Mouse (Mus musculus) left cerebral cortex, adult 9 months (tissue): Measurements from ENCODE around the gene Aggf1.

Experiments used
- DNase-seq, 2 experiments: peaks; one replicate each; pipeline ENCODE4 v3.0.0; 2022; ENCODE audit warnings: low spot score in 2 of 2

Aggf1 gene

DNA sequence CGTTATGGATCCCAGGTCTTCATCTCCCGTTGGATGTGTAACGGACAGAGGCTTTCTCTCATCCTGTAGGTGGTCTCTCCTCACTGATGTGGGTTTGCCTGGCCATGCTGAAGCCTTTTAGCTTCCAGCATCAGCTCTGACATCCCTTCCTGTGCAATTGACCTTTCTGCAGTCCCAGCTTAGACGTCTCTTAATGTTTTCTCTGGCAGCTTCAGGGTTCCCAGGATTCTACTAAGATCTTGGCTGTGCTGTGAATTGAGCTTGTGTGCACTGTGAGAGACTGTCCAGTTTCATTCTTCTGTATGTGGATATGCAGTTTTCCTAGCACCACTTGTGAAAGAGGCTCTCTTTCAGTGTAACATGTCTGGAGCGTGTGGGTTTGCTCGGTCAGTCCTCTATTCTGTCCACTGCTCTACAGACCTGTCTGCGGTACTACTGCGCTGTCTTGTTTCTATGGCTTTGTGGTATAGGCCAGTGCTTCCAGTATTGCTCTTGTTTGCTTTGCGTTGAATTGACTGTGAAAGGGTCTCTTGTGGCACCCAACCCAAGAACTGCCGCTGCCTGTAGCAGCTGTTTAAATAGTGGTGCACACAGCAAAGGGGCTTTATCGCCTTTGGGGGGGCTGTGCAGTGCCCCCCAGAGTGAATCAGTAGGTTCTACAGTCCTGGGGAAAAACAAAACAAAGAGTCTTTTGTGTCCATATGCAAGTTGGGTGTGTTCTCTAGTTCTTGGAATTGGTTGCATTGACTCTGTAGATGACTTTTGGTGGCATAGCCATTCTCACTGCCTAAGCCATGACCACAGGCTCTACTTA lies 42.9 kb downstream of the Aggf1 start:
- DNase-seq = no peak

DNA sequence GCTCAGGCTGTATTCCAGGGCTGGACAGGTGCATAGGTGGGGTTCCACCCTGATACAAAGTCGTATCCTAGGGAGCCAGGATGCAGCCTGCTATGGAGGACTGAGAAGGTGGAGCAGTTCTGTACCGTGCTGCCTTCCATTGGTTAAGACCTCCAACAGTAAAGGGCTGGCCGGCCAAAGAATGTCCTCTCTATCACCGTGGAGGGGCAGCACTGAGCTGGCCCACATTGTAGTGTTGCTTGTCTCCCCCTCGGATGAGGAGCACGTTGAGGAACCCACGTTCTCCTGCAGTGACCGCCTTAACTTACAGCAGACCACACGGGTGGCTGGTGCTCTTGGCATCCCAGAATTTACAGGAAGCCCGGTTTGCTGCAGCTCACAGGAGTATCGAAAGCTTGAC lies 44.6 kb downstream of the Aggf1 start:
- no peak for DNase-seq

DNA sequence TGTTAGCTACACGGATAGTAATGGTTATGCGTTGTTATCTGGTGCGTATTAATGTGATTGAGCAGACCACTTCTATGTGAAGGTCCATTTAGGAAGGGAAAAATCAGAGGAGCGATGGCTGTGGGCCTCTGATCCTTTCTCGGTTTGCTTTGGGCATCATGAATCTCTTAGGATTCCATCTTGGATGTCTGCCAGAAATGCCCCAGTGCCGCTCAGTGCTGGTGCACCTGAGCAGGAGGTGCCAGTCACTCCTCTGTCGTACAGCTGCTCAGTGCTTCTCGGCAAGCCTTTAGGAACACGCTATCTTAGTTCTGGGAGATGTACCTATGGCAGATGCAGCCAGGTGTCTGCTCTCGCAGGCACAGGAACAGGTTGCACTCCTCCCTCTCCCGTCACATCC lies 46.4 kb downstream of the Aggf1 start:
- no peak for DNase-seq

GRCm38 (mm10) chr13:95327345-95327741 lies 47.8 kb downstream of the Aggf1 start:
- no peak for DNase-seq

DNA sequence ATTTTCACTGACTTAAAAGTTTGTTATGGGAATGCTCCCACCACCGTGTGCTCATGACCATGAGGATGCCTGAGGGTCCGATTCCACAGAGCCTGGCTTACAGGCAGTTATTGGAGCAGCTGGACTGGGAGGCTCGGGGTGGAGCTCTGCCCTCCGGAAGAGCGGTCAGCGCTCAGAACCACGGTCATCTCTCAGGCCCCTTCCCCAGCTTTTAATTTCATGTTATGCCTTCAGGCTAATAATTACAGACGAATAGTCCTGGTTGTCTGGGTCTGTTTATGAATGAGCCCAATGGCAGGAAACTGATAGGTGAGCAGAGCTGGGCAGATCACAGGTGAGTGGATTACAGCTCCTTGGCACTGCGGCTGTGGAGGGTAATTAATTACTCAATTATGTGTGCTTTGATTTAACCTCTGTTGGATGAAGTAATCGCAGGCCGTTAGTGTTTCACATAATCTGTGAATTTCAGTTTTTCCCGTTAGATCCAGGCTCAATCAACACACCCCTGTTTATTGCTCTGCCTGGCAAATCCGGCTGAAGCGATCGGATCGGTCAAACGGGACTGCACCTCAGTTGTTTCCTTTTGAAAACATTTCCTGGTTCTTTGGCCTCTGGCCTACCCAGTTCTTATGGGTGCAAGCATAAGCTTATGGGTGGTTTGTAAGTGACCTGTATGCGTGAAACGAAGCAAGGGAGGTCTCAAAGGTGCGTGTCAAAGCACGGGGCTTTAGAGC lies 48.4 kb downstream of the Aggf1 start:
- DNase-seq = no peak

DNA sequence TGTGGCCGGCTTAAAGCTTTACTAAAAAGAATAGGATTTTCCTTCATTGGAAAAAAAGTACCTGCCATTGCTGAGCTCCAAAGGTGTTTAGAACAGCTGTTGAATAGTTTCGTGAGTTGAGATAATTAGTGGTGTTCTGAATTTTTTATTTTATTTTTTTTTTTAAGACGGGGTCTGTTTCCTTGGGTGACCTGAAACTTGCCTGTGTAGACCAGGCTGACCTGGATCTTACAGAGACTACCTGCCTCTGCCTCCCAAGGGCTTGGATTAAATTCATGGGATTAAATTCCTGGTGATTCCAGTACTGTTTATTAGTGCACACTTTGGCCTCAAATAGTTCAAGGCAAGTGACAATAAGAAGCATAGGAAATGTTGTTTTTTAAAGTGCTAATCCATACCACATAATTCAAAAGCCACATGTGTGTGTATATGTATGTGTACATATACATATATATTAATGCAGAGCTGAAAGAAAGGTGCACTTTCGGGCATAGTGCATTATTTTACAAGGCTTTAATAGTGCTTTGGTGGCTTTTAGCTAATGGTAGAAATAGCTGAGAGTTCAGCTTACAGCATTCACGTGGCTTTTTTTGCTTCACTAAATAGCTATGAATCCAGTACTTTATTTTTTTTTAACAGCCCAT lies 49.1 kb downstream of the Aggf1 start:
- DNase-seq = no peak

- peak in 1 of 2 experiments; percentile 67 for DNase-seq
Measured at GRCm38 (mm10) chr13:95325080-95325906, 49.9 kb downstream of the Aggf1 start.

DNA sequence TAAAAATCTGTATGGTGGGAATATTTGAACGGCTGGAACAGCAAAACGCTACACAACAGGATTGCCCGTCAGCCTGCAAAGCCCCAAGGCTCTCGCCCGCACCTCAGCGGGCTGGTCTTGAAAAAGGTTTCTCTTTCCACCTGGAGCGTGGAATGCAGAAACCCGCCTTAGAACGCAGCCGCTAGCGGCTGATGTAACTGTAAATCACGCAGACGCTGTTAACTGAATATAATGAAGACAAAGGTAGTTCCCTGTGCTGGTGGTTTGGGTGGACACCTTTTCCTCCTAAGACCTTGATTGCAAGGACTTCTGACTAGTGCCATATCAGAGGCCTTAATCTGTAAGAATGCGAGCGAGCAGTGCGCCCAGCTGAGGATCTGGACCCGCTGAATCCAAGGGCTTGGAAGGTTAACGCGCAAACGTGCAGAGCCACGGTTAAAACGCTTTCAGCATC lies 50.5 kb downstream of the Aggf1 start:
- DNase-seq = peak in 1 of 2 experiments; percentile 36

DNA sequence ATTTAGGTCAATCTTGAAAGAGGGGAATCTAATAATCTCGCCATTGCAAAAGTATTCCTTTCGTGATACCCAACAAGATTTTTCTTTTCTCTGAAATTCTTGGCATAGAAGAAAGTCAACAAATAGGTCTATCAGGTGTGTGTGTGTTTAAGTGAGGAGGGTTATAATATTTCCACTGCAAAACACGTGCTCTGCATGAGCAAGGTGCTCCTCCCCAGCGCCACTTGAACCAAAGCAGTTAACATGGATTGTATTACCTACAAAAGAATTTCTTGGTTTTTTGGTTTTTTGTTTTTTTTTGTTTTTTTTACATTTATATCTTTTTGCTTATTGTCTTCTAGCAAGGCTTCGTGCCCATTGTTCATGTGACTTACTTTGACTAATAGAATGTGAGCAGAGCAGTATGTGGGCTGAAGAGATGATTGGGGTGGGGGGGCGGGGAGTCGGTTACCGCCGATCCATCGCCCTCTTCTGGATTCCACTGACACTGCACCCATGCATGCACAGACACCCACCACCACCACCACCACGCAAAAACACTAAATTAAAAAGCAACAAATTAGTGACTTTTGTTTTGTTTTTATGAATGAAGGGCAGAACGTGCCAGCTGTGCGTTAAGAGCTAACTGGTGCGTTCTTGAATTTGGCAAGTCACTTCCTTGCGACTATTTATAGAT lies 51.1 kb downstream of the Aggf1 start:
- peak in 1 of 2 experiments; percentile 57 for DNase-seq

DNA sequence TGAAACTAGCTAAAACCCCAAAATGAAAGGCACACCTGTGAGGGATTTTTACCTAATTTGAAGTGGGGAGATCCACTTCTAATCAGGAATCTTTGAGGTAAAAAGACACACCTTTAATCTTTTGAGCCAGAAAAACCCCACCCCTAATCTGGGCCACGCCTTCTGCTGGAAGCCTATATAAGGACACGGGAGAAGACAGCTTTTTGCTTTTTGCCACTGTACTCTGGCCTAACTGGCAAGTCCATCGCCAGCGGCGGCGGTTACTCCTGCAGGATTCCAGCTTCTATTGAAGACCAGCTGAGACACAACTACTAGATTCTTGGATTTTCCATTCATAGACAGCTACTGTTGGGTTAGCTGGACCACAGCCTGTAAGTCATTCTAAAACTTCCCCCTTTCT lies 51.8 kb downstream of the Aggf1 start, which contains the start of gene Zbed3:
TSS of gene Zbed3 (plus strand) at position 213 of the 400 bp plus-strand sequence.
- no peak for DNase-seq

DNA sequence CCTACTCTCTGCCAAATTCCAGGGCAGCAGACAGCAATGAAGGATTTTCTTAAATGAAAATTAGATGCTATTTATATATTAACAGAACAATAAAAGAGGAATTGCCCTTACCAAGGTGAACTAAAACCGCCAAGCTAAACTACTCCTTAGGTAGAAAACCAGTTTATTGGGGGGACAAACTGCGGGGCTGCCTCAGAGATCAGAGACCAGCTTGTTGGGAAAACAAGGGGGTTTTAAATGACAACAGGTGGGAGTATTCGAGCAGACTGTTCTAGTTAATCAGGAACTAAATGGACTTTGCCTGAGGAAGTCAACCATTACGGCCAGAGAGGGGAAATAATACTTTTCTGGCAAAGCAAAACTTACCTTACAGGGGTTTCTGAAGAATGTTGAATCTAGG lies 54.7 kb downstream of the Aggf1 start:
- DNase-seq = no peak

GRCm38 (mm10) chr13:95319153-95319552 lies 56.0 kb downstream of the Aggf1 start:
- DNase-seq = no peak

GRCm38 (mm10) chr13:95312016-95312415 lies 63.1 kb downstream of the Aggf1 start:
- DNase-seq = peak in 1 of 2 experiments; percentile 36

- DNase-seq = no peak
Measured at GRCm38 (mm10) chr13:95307100-95307655, 68.0 kb downstream of the Aggf1 start.

GRCm38 (mm10) chr13:95306596-95306995 lies 68.6 kb downstream of the Aggf1 start:
- no peak for DNase-seq
